Mouse (Mus musculus) macrophage (primary cell): Measurements from ENCODE around the gene Bcam. TPM values are rescaled to one million over a fixed set of nuclear protein-coding genes. Genes with fewer than 3 reads are reported as not detected.
A peak's percentile ranks its signal among the peaks of the same experiment; 100 is the strongest.

ENCODE experiments used
- H3K27ac ChIP-seq: fragments of 350-480 bp; formaldehyde crosslinking; 2 replicates; pipeline ENCODE4 v1.9.0; 2021
- H3K36me3 ChIP-seq: fragments of 350-480 bp; formaldehyde crosslinking; 2 replicates; pipeline ENCODE4 v1.9.0; 2021; ENCODE audit errors: inconsistent target
- H3K4me3 ChIP-seq: fragments of 350-480 bp; formaldehyde crosslinking; 2 replicates; pipeline ENCODE4 v1.9.0; 2021; ENCODE audit errors: inconsistent target
- H3K79me2 ChIP-seq: fragments of 350-480 bp; formaldehyde crosslinking; 2 replicates; pipeline ENCODE4 v1.9.0; 2021; ENCODE audit errors: inconsistent target
- WGBS: methylation state at CpG from one replicate; pipeline ENCODE4 v1.1.7; 2026; ENCODE audit warnings: inconsistent platforms; ENCODE audit not compliant: missing documents; 5-methylcytosine and 5-hydroxymethylcytosine counted together
- polyA plus RNA-seq: library from polyadenylated mRNA; stranded (reverse); fragments of 250-400 nt; gene quantifications from 3 replicates; pipeline ENCODE4 v1.2.4, GENCODE M21; 2018; ENCODE audit warnings: inconsistent platforms
- total RNA-seq, 78 experiments: library from RNA; depleted of rRNA; stranded (reverse); fragments of 250-400 nt; gene quantifications; 1 replicate in 9 of 78; 2 replicates in 24 of 78; 3 replicates in 43 of 78; 4 replicates in 2 of 78; pipeline ENCODE4 v1.2.4; 2018; ENCODE audit warnings: inconsistent platforms in 56 of 78

Bcam gene
- total RNA-seq (2018; cell fraction: chromatin; rRNA removed): 1 to 10 TPM in 2 of 26 experiments, under 1 TPM in 3, not detected in 21; 0.35 to 3.0 (median 0.62) TPM
- under 1 TPM; 0.06 to 0.91 (median 0.33) TPM for total RNA-seq (2018; cell fraction: cytosol; rRNA removed)
- 1 to 10 TPM in 4 of 26 experiments, under 1 TPM in 13, not detected in 9; 0.25 to 2.5 (median 0.57) TPM for total RNA-seq (2018; cell fraction: nucleus; rRNA removed)
- polyA plus RNA-seq: 0.12 to 0.15 TPM (median 0.14 TPM) in 3 replicates

DNA sequence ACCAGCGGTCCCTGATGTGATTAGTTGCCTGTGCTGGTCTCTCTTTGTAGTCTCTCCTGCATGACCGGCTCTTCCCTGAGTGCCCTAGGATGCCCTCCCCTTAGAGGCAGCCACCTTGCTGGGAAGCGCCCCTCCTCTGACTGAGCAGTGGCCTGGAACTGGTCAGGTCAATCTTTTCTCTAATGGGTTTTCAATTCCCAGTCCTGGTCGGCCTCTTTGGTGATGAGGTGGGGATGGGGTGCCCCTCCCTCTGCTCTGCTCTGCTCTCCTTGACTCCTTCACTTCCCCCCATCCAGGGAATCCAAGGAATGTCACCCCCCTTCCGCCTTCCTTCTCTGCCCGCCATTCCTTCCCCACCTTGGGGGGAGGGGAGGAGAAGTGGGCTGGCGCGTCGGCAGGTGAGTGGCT lies at the start of gene Bcam:
Bcam (minus strand) TSS at position 33 of the 408 bp plus-strand sequence.
- Histone ChIP-seq H3K4me3 (no peak within 1 kb of the TSS), H3K36me3 (no peaks in the 10 kb centered on the region), H3K27ac (no peak within 1 kb of the TSS), H3K79me2 (no peaks in the 10 kb centered on the region)
- WGBS: 70% methylated on average over 9 of the region's 9 CpGs

DNA sequence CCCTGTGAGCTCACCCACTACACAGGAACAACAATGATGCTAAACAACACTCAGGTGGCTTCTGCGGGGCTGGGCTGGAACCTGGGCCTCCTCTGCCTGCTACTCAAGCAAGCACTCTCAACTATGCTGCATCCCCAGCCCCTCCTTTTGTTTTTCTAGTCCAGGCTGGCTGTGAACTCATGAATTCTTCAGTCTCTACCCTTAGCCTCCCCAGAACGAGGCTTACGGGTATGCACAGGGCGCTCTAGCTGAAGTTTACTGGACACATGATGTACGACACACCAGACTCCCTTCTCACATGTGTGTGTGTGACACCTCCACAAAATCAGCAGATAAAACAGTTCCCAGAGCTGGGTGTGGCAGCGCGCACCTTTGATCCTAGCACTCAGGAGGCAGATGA lies 48.1 kb upstream of the Bcam start:
- peaks cover 20% of the 10 kb centered on the region; the same call in 1 of the 2 replicates for H3K36me3 ChIP-seq
- H3K79me2 ChIP-seq: peaks cover 55% of the 10 kb centered on the region; the same call in 1 of the 2 replicates
- H3K4me3 ChIP-seq: no peak overlapping the region
- no peak overlapping the region for H3K27ac ChIP-seq
- whole genome bisulfite sequencing: 94% methylated on average over 7 of the region's 7 CpGs

- Histone ChIP-seq H3K27ac (0 out of 2 replicates have a peak overlapping the region, but pooled peaks have one; percentile 89), H3K36me3 (peaks cover 20% of the 10 kb centered on the region; the same call in 1 of the 2 replicates), H3K79me2 (peaks cover 55% of the 10 kb centered on the region; the same call in 1 of the 2 replicates), H3K4me3 (no peak overlapping the region)
- WGBS: 79% methylated on average over 4 of the region's 5 CpGs
Observed at GRCm38 (mm10) chr7:19818440-19818839, 47.6 kb upstream of the Bcam start.

DNA sequence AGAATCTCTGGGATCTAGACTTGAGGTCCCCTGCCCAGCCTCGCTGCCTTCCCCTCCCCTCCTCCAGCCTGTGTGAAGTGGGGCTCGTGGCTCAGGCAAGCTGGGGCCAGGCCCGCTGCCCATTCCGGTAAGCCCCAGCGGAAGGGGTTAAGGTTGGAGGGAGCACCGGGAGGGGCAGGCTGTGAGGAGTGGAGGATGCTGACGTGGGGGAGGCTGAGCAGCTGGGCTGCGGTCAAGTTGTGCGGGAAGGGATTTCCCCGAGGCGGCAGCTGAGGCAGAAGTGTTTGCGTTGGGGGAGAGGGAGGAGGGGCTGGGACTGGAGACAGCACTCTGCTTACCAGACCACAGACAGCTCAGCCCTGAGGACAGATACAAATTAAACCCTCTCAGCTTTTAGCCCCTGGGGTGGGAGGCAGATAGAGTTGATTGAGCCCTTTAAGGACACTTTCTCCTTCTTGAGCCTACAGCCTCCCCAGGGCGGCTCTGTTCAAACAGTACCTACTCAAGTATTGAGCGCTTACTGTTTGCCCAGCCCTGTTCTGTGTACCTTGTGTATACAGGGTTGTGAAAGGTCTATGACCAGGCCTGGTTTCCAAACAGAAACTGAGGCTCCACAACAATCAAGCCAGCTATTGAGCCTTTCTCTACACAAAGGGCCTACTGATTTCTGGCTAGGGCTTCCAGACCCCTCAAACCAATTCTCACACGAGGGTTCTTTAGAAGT lies 46.7 kb upstream of the Bcam start:
- Histone ChIP-seq H3K79me2 (peaks cover 55% of the 10 kb centered on the region; the same call in 1 of the 2 replicates), H3K27ac (peak overlapping the region; percentile 89), H3K36me3 (peaks cover 28% of the 10 kb centered on the region), H3K4me3 (peak overlapping the region; percentile 59)
- WGBS: 14% methylated on average over 14 of the region's 15 CpGs

GRCm38 (mm10) chr7:19816224-19816771 lies 45.5 kb upstream of the Bcam start:
- Histone ChIP-seq H3K27ac (peak overlapping the region; percentile 89), H3K36me3 (peaks cover 41% of the 10 kb centered on the region)

GRCm38 (mm10) chr7:19815296-19816223 lies 44.7 kb upstream of the Bcam start:
- Histone ChIP-seq H3K4me3 (peak overlapping the region; percentile 59), H3K36me3 (peaks cover 46% of the 10 kb centered on the region), H3K27ac (peak overlapping the region; percentile 52), H3K79me2 (peaks cover 39% of the 10 kb centered on the region; the same call in 1 of the 2 replicates)
- WGBS: 41% methylated on average over 17 of the region's 17 CpGs

More at GRCm38 (mm10) chr7:19816224-19816771, 45.5 kb upstream of the Bcam start:
- 1% methylated on average over 28 of the region's 28 CpGs for WGBS
- peak overlapping the region; percentile 59 for H3K4me3 ChIP-seq
- H3K79me2 ChIP-seq: peaks cover 45% of the 10 kb centered on the region; the same call in 1 of the 2 replicates

DNA sequence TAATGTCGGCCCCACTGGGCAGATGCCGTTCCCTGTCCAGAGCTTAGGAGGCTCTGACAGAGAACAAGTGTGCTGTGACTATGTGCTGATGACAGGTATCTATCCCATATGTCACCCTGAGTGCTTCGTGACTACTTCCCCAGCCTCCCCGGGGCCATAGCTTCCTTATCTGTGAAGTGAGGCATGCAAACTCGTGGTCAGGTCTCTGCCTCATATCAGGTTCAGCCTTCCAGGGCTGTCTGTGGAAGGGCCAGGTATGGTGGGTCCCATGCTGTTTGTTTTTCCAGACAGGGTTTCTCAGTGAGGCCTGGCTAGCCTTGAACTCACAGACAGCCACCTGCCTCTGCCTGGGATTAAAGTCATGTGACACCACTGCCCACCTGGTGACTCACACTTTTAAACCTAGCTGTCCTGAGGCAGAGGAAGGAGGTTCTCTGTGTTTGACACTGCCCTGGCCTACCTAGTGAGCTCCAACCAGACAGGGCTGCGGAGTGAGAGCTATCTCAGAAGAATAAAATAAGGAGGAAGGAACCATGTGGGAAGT lies 42.8 kb upstream of the Bcam start:
- peaks cover 22% of the 10 kb centered on the region; the same call in 1 of the 2 replicates for H3K79me2 ChIP-seq
- 64% methylated on average over 6 of the region's 6 CpGs for WGBS
- H3K36me3 ChIP-seq: peaks cover 49% of the 10 kb centered on the region
- no peak overlapping the region for H3K27ac ChIP-seq
- H3K4me3 ChIP-seq: no peak overlapping the region

- WGBS: 86% methylated on average over 4 of the region's 4 CpGs
Observed at GRCm38 (mm10) chr7:19813161-19813560, 42.3 kb upstream of the Bcam start.

DNA sequence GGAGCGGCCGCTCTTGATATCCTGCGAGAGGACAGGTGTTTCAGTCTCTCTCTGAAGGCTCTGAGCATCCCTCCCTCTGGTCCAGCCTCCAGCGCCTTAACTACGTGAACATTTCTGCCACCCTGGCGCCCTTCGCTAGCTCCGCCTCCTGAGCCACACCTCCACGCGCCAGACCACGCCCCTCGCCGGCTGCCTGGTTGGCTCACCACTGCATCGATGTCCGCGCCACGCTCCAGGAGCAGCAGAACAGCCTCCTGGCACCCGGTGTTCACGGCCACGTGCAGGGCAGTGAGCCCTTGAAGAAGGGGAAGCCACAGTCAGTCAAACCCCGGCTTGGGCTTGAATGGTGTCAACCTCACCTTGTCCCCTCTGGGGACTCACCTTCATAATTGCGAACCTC lies 40.3 kb upstream of the Bcam start:
- peaks cover 17% of the 10 kb centered on the region; the same call in 1 of the 2 replicates for H3K79me2 ChIP-seq
- H3K4me3 ChIP-seq: no peak overlapping the region
- H3K27ac ChIP-seq: no peak overlapping the region
- WGBS: 85% methylated on average over 18 of the region's 22 CpGs
- H3K36me3 ChIP-seq: peaks cover 61% of the 10 kb centered on the region

More at GRCm38 (mm10) chr7:19813161-19813560, 42.3 kb upstream of the Bcam start:
- Histone ChIP-seq H3K4me3 (no peak overlapping the region), H3K27ac (no peak overlapping the region), H3K79me2 (peaks cover 17% of the 10 kb centered on the region; the same call in 1 of the 2 replicates), H3K36me3 (peaks cover 54% of the 10 kb centered on the region)

GRCm38 (mm10) chr7:19809369-19809768 lies 38.6 kb upstream of the Bcam start:
- peaks cover 58% of the 10 kb centered on the region for H3K36me3 ChIP-seq
- no peaks in the 10 kb centered on the region; the same call in 1 of the 2 replicates for H3K79me2 ChIP-seq
- no peak overlapping the region for H3K4me3 ChIP-seq
- no peak overlapping the region for H3K27ac ChIP-seq
- WGBS: 96% methylated on average over 27 of the region's 27 CpGs

- H3K36me3 ChIP-seq: peaks cover 35% of the 10 kb centered on the region
- H3K4me3 ChIP-seq: no peak overlapping the region
- no peaks in the 10 kb centered on the region for H3K79me2 ChIP-seq
- WGBS: 96% methylated on average over 8 of the region's 8 CpGs
- no peak overlapping the region for H3K27ac ChIP-seq
Observed at GRCm38 (mm10) chr7:19806356-19806969, 35.6 kb upstream of the Bcam start.

GRCm38 (mm10) chr7:19802995-19803394 lies 32.2 kb upstream of the Bcam start:
- WGBS: 24% methylated on average over 6 of the region's 7 CpGs
- H3K36me3 ChIP-seq: 0 out of 2 replicates have a peak, but pooled peaks cover 6% of the 10 kb centered on the region
- no peak overlapping the region for H3K4me3 ChIP-seq
- H3K79me2 ChIP-seq: no peaks in the 10 kb centered on the region
- H3K27ac ChIP-seq: no peak overlapping the region

DNA sequence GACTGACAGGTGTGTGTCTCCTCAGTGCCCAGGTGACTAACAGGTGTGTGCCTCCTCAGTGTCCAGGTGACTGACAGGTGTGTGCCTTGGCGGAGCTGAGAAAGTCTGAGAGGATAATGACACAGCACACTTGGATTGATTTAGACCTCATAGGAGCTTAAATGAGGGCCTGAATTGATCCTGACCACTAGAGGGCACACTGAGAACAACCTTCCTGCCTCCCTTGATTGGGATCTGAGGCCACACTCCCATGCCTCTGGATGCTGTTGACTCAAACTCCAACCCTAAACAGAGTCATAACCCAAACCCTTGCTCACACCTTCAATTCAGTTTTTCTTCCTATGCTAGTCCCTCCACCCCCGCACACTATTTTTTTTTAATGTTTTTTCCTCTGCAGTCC lies 29.9 kb upstream of the Bcam start:
- 45% methylated on average over 2 of the region's 2 CpGs for WGBS
- Histone ChIP-seq H3K79me2 (no peaks in the 10 kb centered on the region), H3K27ac (no peak overlapping the region), H3K36me3 (no peaks in the 10 kb centered on the region), H3K4me3 (no peak overlapping the region)
